ENCODE assay signal across 19 mouse cellular contexts in genomic region chr2:83705580-83706158, GRCm38 (mm10). TPM values are rescaled to one million over a fixed set of nuclear protein-coding genes. Genes with fewer than 3 reads are reported as not detected.
DNase-seq lines count a peak whose midpoint lies in the region; ATAC-seq and TF ChIP-seq lines count a peak whose summit lies in the region.
"Had no signal": no experiment of that assay in that cellular context is flagged by ENCODE, and none has a peak within 500 bp of the region (broad histone marks: within the 10 kb centered on the region; RNA-seq: fewer than 3 reads in every experiment).

No protein-coding gene starts in this region.

- TF ChIP-seq POLR2A in bone marrow macrophage, adult 2 months (IDR thresholded peaks at IDR 0.05; ENCODE audit: borderline replicate concordance, low read depth, low read length) = no peak

- H3K36me3 ChIP-seq in kidney, embryonic 15.5 days = no peaks in the 10 kb centered on the region
- H3K36me3 ChIP-seq in heart, embryonic 13.5 days = no peaks in the 10 kb centered on the region
- H3K36me3 ChIP-seq in forebrain, embryonic 12.5 days (replicated peaks) = no peaks in the 10 kb centered on the region
- H3K36me3 ChIP-seq: liver, embryonic 12.5 days; midbrain, embryonic 12.5 days; neural tube, embryonic 15.5 days had no signal

- intact Hi-C loops in gastrocnemius, postnatal 14 days (cut with DNase I; ENCODE audit: low total_unique reads) = loop anchor here (10.0 kb wide), 1 partner anchor 69 kb away; no protein-coding TSS in a partner anchor

- no peak for DNase-seq in kidney, postnatal 25 days
- DNase-seq in lung, postnatal 10 days = peak; percentile 59
- no peak for DNase-seq in gastrocnemius, postnatal 14 days
- DNase-seq in thymus, postnatal 14 days = no peak
- DNase-seq: cerebellum, adult 18-20 months; kidney, postnatal 36 days; left cerebral cortex, postnatal 4 days; right cerebral cortex, postnatal 4 days; thymus, adult 2 months had no signal

- H3K9ac ChIP-seq in kidney, embryonic 15.5 days = no peak overlapping the region
- no peak overlapping the region for H3K9ac ChIP-seq in heart, embryonic 13.5 days
- H3K9ac ChIP-seq in forebrain, embryonic 12.5 days = no peak overlapping the region
- H3K9ac ChIP-seq: liver, embryonic 12.5 days; midbrain, embryonic 12.5 days; neural tube, embryonic 15.5 days had no signal

- H3K9me3 ChIP-seq in kidney, embryonic 15.5 days (replicated peaks) = no peaks in the 10 kb centered on the region
- no peaks in the 10 kb centered on the region for H3K9me3 ChIP-seq in heart, embryonic 13.5 days
- no peaks in the 10 kb centered on the region for H3K9me3 ChIP-seq in forebrain, embryonic 12.5 days
- H3K9me3 ChIP-seq: liver, embryonic 12.5 days; midbrain, embryonic 12.5 days; neural tube, embryonic 15.5 days had no signal

- no peak overlapping the region for H3K4me3 ChIP-seq in kidney, embryonic 15.5 days (replicated peaks)
- no peak overlapping the region for H3K4me3 ChIP-seq in bone marrow macrophage, adult 2 months (ENCODE audit: insufficient read depth, low read length)
- no peak overlapping the region for H3K4me3 ChIP-seq in heart, embryonic 13.5 days
- no peak overlapping the region for H3K4me3 ChIP-seq in forebrain, embryonic 12.5 days (replicated peaks)
- H3K4me3 ChIP-seq: heart, adult 2 months; liver, embryonic 12.5 days; midbrain, embryonic 12.5 days; neural tube, embryonic 15.5 days had no signal

- peaks cover 56% of the 10 kb centered on the region for H3K4me1 ChIP-seq in kidney, embryonic 15.5 days
- H3K4me1 ChIP-seq in bone marrow macrophage, adult 2 months (ENCODE audit: control insufficient read depth, insufficient read depth, low read length) = peaks cover 29% of the 10 kb centered on the region
- peaks cover 26% of the 10 kb centered on the region for H3K4me1 ChIP-seq in heart, embryonic 13.5 days
- no peaks in the 10 kb centered on the region for H3K4me1 ChIP-seq in forebrain, embryonic 12.5 days
- H3K4me1 ChIP-seq: midbrain, embryonic 12.5 days had no signal

- no peak for ATAC-seq in kidney, embryonic 15.5 days (replicated peaks; ENCODE audit: low FRiP score)
- ATAC-seq in heart, embryonic 13.5 days (ENCODE audit: extremely low read depth, insufficient number of reproducible peaks, low FRiP score, low TSS enrichment) = peak; percentile 20; the same call in 1 of the 2 replicates
- no peak for ATAC-seq in forebrain, embryonic 12.5 days (ENCODE audit: low FRiP score)
- ATAC-seq: forebrain, embryonic 14.5 days; inflammation-experienced regulatory T-cells, adult 6 months; liver, embryonic 12.5 days had no signal

- peak overlapping the region; percentile 9; the same call in 1 of the 2 replicates for H3K27ac ChIP-seq in kidney, embryonic 15.5 days
- H3K27ac ChIP-seq in bone marrow macrophage, adult 2 months (ENCODE audit: insufficient read depth, low read depth, low read length) = peak overlapping the region; percentile 30; the same call in 1 of the 2 replicates
- H3K27ac ChIP-seq in heart, embryonic 13.5 days (replicated peaks) = peak overlapping the region; percentile 64
- H3K27ac ChIP-seq in forebrain, embryonic 12.5 days = no peak overlapping the region
- H3K27ac ChIP-seq: heart, adult 2 months; liver, embryonic 12.5 days; midbrain, embryonic 12.5 days; neural tube, embryonic 15.5 days had no signal

- TF ChIP-seq CTCF in bone marrow macrophage, adult 2 months (IDR thresholded peaks at IDR 0.05; ENCODE audit: low read depth, low read length) = no peak

- no peaks in the 10 kb centered on the region for H3K27me3 ChIP-seq in kidney, embryonic 15.5 days
- no peaks in the 10 kb centered on the region for H3K27me3 ChIP-seq in heart, embryonic 13.5 days (replicated peaks)
- H3K27me3 ChIP-seq in forebrain, embryonic 12.5 days = no peaks in the 10 kb centered on the region
- H3K27me3 ChIP-seq: liver, embryonic 12.5 days; midbrain, embryonic 12.5 days; neural tube, embryonic 15.5 days had no signal

- WGBS in kidney, embryonic 15.5 days = 63% methylated on average over 9 of the region's 9 CpGs
- WGBS in heart, embryonic 13.5 days = 59% methylated on average over 9 of the region's 9 CpGs
- 87% methylated on average over 9 of the region's 9 CpGs for WGBS in forebrain, embryonic 12.5 days

- no peak overlapping the region for H3K4me2 ChIP-seq in kidney, embryonic 15.5 days
- no peak overlapping the region; the same call in 1 of the 2 replicates for H3K4me2 ChIP-seq in heart, embryonic 13.5 days
- H3K4me2 ChIP-seq in forebrain, embryonic 12.5 days = no peak overlapping the region
- H3K4me2 ChIP-seq: liver, embryonic 12.5 days; midbrain, embryonic 12.5 days; neural tube, embryonic 15.5 days had no signal

RNA-seq across cellular contexts. Expression of gene Itgav, which starts 18.5 kb away (rescaled TPM):
- polyA plus RNA-seq in kidney, embryonic 15.5 days (2015; fragmentation: Nextera tagmentation; extraction: Ambion mirVana) = 101 and 105 TPM in 2 replicates
- 93.4 and 93.5 TPM in 2 replicates for polyA plus RNA-seq in bone marrow macrophage, adult 2 months (2012; ENCODE audit: insufficient read depth, insufficient read length, missing spikeins)
- polyA plus RNA-seq in heart, embryonic 13.5 days (2015; fragmentation: Nextera tagmentation; extraction: Ambion mirVana) = 48.8 and 50.4 TPM in 2 replicates
- 44.4 and 46.5 TPM in 2 replicates for polyA plus RNA-seq in forebrain, embryonic 12.5 days (2016; fragmentation: Nextera tagmentation; extraction: Ambion mirVana)
- total RNA-seq in gastrocnemius, postnatal 14 days (2021) = 10 to 100 TPM; 46.3 to 58.0 TPM
